Mouse (Mus musculus): ENCODE measurements around the gene 3110009E18Rik. TPM values are rescaled to one million over a fixed set of nuclear protein-coding genes. Genes with fewer than 3 reads are reported as not detected.
A peak's percentile ranks its signal among the peaks of the same experiment; 100 is the strongest.

3110009E18Rik gene
- total RNA-seq, 2 experiments from 2014 or later, result 4.5 to 12.2 TPM

DNA sequence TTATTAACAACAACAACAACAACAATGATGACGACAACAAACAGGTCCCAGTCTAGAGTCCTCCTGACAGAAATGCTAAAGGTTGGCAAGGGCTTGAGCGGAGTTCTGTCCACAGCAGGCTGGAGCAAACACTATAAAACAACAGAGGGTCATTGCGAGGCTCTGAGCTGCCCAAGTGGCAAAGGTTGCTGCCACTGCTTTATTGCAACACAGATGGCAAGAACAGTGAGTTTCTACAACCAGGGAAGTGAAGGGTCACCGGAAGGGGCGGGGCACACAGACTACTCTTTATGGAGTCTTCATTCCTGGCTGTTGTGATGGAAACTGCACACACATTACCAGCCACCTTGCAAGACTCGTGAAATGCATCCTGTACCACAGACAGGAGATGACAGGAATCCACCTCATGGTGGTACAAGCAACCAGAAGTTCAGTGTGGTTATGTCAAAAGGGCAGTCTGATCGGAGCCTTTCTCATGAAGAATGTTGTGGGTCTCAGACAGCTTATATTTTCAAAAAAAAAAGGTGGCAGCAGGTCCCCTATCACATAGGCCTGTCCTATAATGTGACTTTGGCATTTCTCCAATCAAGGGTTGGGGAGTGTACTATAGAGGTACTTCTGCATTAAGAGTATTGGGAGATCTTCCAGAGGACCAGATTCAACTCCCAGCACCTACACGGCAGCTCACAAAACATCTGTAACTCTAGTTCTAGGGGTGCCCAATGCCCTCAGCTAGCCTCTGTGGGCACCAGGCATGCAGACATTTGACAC, 20.3 kb upstream of the 3110009E18Rik start:
- ATAC-seq (replicated peaks; ENCODE audit: poor library complexity, severe bottlenecking), result peak; percentile 80

DNA sequence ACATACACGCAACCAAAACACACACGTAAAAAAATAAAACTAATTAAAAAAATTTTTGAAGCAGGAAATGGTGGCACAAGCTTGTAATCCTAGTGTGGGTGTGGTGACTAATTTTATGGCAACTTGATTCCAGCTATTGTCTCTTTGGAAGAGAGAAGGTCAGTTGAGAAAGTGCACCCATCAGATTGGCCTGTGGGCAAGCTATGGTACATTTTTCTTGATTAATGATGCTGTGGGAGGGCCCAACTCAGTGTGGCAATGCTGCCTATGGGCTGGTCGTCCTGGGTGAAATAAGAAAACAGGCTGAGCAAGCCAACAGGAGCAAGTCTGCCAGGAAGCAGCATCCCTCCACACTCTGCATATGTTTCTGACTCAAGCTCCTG, 19.8 kb upstream of the 3110009E18Rik start:
- no peak for ATAC-seq (replicated peaks; ENCODE audit: poor library complexity, severe bottlenecking)

DNA sequence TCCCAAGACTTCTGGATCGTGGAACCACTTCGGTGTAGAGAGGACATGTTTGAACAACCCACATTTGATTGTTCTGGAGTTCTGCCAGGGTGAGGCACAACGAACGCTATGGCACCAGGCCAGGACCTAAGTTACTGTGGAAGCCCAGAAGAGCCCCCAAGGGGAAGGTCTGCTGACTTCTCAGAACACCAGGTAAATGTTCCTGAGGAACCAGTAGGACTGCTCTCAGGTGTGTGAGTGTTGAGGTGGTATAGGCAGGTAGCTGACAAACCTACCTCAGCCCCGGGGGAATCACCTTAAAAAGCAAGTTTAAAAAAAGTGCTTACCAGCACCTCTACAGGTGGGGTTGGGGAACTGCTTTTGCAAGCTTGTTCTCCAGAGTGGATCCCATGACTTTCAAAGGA, 15.4 kb upstream of the 3110009E18Rik start:
- ATAC-seq (replicated peaks; ENCODE audit: poor library complexity, severe bottlenecking), result peak; percentile 68

DNA sequence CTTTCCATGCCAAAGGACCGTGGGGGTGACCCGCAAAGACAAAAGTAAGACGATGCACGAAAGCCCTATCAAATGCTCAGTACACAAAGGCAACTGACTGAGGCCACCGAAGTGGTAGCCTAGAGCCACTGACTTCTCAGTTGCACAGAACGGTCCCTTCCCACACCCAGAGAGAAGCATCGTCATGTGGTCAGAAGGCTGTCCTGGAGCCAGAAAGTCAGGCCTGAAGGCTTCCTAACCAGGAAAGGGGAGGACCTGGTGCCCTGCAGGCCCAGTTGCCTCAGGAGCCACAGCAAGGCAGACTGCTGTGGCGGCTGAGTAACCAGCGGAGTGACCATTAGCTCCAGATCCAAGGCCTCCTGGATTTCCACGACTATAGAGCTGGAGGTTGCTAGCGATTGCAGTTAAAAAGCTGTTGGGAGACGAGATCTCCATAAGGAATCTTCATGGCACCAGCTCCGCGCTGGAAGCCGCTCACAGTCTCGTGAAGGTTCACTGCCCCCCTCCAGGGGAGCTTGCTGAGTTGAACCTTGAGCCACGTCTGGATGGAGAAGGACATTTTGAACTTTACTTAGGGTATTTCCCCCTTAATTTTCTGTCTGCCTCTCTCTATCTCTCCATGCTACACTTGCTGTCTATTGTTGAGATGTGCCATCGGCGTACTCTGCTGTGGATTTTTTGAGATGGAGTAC, 11.1 kb upstream of the 3110009E18Rik start:
- ATAC-seq (replicated peaks; ENCODE audit: poor library complexity, severe bottlenecking), result no peak

DNA sequence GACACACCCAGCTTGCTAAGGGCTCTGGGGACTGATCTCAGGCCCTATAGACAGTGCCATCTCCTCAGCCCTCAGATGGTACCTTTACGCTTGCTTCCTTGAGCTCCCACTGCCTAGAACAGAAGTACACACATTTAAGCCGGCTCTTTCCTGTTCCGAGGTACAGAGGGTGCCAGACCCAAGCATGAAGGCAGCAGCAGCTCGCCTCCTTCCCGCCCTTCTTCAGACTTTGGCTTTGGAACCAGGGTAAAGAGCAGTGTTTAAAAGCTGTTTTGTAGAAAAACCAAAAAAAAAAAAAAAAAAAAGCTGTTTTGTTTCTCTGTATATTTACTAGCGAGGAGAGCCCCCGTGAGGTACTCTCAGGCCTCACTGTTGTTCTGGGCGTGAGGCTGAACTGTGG, 9.2 kb upstream of the 3110009E18Rik start:
- no peak for ATAC-seq (replicated peaks; ENCODE audit: poor library complexity, severe bottlenecking)

DNA sequence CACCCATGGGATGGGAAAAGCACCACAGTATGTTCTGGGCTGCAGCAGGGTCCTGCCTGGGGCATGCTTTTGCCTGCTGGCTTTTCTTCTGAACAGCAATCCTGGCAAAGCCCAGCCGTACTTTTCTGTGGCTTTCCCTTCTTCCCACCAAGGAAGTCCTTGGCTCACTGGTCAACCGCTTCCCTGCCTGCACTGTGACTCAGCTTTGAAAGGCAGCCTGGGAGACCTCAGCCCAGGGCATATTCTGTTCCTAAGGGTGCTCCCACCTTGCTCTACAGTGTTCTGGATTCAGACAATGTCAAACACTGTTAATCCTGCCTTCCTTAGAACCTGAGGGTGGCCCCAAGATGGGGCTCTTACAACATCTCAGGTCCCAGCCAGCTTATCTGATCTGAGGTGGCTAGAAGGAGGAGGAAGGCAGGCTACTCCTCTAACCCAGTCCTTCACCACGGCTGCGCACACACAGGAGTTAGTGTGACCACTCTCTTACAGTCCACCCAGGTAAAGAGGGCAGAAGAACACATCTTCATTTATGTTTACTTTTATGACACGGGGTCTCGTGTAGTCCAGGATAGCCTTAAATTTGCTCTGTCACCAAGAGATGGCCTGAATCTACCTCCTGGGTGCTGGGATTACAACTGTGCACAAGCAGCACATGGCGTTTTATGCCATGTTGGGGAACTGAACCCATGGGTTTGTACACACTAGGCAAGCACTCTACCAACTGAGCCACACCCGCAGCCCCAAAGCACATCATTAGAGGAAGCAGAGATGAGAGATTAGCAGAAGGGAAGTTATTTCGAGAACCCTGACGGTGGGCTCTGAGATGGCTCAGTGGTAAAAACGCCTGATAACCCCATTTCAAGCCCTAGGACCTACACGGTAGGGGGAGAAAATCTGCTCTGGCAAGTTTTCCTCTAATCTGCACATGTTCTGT, 8.5 kb upstream of the 3110009E18Rik start:
- peak; percentile 82 for ATAC-seq (replicated peaks; ENCODE audit: poor library complexity, severe bottlenecking)

DNA sequence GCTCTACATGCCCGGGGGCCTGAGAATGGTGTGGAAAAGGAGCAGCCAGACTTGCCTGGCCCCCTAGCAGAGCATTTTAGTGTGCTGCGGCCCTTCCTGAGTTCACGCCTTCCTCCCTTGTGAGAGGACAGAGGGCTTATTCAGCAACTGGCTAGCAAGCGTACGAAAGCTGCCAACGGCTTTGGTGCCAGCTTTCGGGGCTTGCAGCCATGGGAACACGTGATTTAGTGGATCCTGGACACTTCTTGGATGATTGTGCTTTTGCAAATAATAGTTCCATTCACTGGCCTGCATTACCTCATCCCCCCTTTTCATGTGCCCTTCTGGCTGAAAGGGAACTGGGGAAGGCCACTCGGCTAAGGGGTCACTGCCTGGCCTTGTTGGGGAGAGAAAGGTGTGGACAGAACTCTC, 5.3 kb upstream of the 3110009E18Rik start:
- no peak for ATAC-seq (replicated peaks; ENCODE audit: poor library complexity, severe bottlenecking)

DNA sequence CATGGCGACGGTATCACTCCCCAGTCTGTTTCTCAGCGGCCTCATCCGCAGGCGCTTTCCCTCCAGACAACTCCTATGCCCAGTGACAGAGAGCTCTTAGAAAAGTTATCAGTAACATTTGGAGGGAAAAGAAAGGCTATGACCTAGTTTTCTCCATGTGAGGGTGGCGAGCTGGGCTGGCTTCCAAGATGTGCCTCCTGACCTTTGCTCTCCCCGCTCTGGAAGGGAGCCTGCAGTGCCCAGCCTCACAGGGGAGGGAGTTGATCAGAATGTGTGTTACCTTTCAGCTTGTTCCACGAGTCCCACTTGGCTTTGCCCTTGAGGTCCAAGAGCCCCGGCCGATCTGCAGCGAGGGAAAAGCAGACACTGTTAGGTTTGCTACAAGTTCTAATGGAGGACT, 4.9 kb upstream of the 3110009E18Rik start:
- ATAC-seq (replicated peaks; ENCODE audit: poor library complexity, severe bottlenecking), result no peak

DNA sequence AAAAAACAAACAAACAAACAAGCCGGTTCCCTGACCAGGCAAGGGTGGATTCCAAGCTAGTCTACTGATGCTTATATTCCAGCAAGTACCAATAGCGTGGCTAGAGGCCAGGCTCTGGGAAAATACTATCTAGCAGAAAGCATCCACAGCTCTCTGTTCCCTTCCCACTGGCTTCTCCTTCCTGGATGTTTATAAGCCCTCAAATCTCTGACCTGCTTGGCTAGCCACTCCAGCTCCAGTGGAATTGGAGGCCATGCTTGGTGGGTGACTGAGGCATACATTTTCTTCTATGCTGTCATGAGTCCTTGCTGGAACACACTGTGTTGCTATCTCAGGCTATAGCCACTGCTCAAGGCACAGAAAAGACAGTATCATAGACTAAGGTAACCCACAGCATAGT, 2.1 kb upstream of the 3110009E18Rik start:
- ATAC-seq (replicated peaks; ENCODE audit: poor library complexity, severe bottlenecking), result no peak

DNA sequence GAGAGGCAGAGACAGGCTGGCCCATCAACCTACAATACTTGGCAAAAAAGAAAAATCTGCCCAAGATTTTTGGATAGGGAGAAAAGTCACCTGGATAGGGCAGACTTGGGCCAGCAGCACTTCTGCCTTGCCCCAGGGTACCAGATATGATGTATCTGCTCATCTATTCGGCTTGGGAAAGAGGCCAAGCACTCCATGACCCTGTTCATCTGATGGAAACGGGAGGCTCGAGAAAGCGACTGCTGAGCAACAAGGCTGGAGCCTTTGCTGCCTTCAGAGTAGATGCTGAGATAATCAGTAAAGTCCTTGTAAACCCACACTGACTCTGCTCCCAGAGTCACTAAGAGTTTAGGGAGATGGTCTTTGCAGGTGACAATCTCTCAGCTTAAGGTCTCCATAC, 1.6 kb upstream of the 3110009E18Rik start:
- no peak for ATAC-seq (replicated peaks; ENCODE audit: poor library complexity, severe bottlenecking)

DNA sequence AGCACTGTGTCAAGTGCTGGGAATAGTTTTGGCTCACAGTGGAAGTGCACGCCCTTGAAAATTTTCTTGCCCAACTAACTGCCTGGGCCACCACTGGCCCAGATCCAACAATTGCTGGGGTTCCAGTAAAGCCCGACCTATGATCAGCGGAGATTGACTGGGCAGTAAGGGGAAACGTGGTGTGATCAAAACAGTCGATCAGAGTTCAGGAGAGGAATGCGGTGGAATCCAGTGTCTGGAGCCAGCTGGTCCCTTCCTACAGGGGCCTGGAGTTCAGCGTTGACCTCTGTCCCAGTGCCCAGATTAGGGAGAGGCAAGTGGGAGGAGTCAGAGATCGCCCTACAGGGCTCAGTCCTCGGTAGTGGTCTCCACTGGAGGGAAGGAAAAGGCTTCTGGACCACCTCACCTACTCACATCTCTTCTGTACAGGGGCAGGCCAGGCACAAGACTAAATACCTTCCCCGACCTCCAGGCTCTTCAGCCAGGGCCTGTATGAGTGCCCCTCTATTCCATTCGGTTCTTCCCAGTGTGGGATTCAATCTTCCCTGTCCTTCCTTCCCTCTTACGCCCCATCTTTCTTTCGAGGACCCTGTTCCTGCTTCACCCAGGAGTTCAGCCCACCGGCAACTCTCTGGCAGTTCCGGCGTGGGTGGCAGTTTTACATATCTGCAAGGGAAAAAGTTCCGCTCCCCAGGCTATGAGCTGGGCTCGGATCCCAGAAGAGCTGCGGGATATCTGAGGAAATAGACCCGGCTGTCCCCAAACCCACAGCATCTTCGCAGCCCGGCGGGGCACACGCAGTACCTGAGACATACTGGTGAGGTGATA, 632 bp upstream of the 3110009E18Rik start:
- peak; percentile 29 for ATAC-seq (replicated peaks; ENCODE audit: poor library complexity, severe bottlenecking)

DNA sequence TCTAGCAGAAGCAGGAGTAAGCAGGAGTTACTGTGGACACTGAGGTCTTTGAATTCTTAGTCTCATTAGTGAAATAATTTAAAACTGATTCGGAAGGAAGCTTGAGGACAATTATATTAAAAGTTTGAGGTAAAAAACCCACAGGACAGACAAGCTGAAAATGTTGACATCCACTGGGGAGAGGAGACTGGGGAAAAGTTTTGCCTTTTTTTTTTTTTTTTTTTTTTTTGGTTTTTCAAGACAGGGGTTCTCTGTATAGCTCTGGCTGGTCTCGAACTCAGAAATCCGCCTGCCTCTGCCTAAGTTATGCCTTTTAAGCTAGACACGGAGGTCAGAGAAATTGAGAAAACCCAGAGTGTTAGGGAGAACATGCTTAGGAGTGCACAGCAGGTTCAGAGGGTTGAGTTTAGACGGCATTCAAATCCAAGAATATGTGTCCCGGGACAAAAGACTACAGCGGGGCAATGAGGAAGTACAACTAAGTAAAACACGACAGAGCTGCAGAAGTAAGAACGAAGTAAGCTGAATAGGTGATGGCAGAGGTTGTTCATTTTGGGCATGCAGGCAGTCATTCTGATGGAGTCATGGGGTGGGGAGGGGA, 1.0 kb downstream of the 3110009E18Rik start:
- 0 out of 2 replicates have a peak, but pooled peaks have one; percentile 10 for ATAC-seq (replicated peaks; ENCODE audit: poor library complexity, severe bottlenecking)

DNA sequence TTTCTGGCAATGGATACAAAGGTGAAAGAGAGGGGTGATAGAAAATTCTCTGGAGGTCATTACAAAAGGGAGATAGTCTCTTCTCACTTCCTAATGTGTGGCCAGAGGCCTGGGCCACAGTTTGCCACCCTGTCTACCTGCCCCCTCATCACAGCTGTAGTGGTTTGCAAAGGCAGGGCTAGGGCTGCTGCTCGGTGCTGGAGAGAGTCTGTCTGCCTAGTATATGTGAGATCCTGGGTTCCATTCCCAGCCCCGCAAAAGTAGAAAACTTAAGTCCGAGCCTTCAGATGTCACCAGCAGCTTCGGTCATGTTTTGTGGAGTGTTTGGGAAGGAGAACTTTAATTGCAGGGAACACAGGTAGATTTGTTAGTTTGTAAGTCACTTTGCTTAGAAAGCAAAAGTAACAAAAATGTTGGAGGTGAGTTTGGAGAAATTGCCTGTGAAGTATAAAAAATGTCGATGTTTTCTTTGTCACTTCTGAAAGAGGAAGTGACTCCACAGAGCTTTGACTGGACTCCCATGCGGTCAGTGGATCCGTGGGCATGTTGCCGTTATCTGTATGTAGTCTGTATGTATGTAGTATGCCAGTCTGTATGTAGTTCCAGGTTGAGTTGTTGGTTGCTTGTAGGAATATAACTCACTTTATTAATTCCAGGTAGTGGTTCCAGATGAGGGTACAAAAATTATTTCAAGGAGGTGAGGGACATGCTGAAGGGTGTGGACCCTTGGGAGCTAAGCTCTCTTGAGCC, 1.8 kb downstream of the 3110009E18Rik start:
- ATAC-seq (replicated peaks; ENCODE audit: poor library complexity, severe bottlenecking), result peak; percentile 46

DNA sequence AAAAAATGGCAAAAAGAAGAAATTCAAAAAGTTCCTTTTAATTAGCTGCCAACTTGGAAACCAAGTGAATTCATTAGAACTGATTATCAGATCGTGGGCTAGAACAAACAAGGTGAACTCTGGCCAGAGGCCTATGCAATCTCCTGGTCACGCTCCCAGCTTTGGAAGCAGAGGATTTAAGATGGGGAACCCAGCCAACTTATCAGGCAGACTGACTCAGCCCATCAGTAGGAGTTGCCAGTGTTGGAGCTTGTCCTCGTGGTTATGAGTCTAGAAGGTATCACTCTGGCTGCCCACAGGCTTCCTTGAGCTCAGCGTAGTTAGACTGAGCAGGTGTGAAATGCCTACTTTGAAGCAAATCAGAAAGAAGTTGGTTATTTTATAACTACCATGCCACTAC, 3.9 kb downstream of the 3110009E18Rik start:
- no peak for ATAC-seq (replicated peaks; ENCODE audit: poor library complexity, severe bottlenecking)

DNA sequence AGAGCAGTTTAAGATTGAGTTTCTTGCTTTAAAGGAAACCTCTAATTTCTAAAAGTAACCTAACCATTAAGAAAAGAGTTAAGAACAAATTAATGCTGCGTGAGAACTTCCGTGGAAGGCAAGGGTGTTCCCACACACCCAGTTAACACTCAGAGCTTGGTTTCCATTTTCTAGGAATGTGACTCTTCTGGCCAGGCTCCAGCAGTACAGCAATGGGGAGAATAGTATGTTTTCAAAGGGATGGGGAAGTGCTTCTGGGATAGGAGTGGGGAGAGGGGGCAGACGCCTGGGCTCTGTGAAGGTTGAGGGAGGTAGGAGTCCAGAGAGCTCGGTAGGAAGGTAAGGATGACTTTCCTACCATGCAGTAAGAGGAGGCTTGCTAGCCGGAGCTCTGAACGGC, 4.5 kb downstream of the 3110009E18Rik start:
- no peak for ATAC-seq (replicated peaks; ENCODE audit: poor library complexity, severe bottlenecking)

DNA sequence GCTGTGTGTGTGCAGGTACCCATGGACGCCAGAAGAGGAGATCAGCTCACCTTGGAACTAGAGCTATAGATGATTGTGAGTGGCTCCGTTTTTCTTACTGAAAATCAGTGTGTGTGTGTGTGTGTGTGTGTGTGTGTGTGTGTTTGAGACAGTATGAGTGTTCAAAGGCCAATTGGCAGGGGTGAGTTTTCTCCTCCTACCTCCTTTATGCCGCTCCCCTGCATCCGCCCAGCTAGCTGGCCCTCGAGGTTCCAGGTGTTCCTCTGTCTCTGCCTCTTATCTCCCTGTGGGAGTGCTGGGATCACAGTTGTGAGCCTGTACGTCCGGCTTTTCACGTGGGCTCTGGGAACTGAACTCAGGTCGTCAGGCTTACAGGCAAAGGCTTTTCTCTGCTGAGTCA, 5.3 kb downstream of the 3110009E18Rik start:
- no peak for ATAC-seq (replicated peaks; ENCODE audit: poor library complexity, severe bottlenecking)

DNA sequence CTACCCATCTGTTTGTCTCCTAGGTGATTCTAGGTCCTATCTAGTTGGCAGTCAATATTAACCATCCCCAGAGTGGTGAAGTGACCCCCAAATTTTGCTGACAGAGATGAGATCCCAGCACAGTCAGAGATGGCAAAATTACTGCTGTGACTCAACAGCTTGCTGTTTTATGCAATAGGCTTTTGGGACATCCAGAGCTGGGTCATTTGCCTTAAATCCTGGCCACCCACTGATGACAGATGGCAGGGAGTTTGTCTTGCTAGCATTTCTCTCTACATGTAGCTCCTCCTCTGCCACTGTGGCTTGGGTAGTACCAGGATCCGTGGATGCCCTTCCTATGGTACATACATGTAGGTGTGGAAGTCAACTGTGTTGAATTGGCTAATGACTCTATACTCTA, 11.4 kb downstream of the 3110009E18Rik start:
- no peak for ATAC-seq (replicated peaks; ENCODE audit: poor library complexity, severe bottlenecking)

DNA sequence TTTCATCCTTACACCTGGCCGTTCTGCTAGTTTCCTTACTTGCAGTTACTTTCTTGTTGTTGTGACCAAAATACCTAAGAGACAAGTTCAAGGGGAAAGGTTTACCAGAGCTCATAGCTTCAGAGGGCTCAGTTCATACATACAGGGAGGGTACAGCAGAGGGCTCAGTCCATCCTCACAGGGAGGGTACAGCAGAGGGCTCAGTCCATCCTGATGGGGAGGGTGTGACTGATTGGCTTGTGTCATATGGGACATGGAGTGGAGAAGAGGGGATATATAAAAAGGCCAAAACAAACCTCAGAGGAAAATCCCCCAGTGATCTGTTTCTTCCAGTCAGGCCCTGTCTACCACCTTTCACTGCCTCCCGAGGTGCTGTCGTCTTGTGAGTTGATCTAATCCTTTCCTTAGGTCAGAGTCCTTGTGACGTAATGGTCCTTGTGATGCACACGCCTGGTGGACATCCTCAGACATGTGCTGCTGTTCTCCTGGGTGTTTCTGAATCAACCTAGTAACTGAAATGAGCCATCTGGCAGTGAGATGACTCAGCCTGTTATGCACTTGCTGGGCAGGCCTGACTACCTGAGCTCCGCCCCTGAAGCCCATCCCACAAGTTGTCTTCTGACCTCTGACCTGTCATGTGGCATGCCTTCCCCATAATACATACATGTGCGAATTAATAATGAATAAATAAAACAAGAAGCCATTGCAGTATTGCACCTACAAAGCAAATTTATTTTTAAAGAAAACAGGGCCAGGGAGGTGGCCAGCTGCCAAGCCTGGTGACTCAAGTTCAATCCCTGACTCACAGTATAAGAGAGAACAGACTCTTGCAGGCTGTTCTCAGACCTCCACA, 15.2 kb downstream of the 3110009E18Rik start:
- peak; percentile 35 for ATAC-seq (replicated peaks; ENCODE audit: poor library complexity, severe bottlenecking)
